Mouse (Mus musculus) liver, postnatal 0 days (tissue): ENCODE results near the gene Ppp1r15b.

Source experiments
- CTCF ChIP-seq: sonication (generic); IDR thresholded peaks from 2 replicates; pipeline ENCODE4 v1.5.1; 2016; ENCODE audit warnings: antibody characterized with exemption, low read depth
- EP300 ChIP-seq: IDR thresholded peaks from 2 replicates; pipeline ENCODE4 v1.6.1; 2016; ENCODE audit warnings: antibody characterized with exemption, low read depth, mild to moderate bottlenecking

GRCm38 (mm10) chr1:133134881-133135280 lies 3.9 kb downstream of the Ppp1r15b start:
- TF ChIP-seq CTCF (no peak), EP300 (no peak)
